Mouse (Mus musculus): ENCODE data around the gene Unc5cl.

DNA sequence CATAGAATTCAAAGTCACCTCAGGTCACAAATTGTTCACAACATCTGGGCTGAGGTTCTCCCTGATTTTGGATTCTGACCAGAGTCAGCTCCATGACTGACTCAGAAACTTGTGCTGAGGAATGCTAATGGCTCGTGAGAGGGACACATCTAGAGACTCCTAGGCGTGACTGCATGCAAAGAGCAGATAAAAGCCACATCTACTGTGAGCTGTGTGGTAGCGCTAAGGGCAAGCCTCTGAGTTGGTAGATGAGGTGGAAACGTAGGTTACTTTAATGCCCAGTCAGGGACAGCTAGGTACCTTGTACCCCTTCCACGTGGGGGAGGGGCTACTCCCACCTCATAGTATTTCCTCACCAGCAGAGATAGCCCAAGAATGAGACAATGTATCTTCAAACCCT lies 29.1 kb downstream of the Unc5cl start:
- TF ChIP-seq CTCF (IDR thresholded peaks at IDR 0.05; ENCODE audit: extremely low read depth, insufficient read depth, insufficient read length, insufficient replicate concordance) = no peak
- no peak for TF ChIP-seq POLR2A (IDR thresholded peaks at IDR 0.05; ENCODE audit: low read depth, low read length)
